In genomic region chr6:142797996-142798395, GRCm38 (mm10) we compare ENCODE assay signal across 22 mouse cellular contexts. TPM values are rescaled to one million over a fixed set of nuclear protein-coding genes. Genes with fewer than 3 reads are reported as not detected.
"Had no signal": no experiment of that assay in that cellular context is flagged by ENCODE, and none has a peak within 500 bp of the region (broad histone marks: within the 10 kb centered on the region; RNA-seq: fewer than 3 reads in every experiment).

No protein-coding gene starts in this region.

- H3K4me2 ChIP-seq: lung, embryonic 14.5 days; midbrain, embryonic 12.5 days; neural tube, embryonic 13.5 days; neural tube, embryonic 15.5 days had no signal

- H3K36me3 ChIP-seq: midbrain, embryonic 10.5 days; midbrain, embryonic 12.5 days; neural tube, embryonic 13.5 days; neural tube, embryonic 15.5 days had no signal

- H3K27ac ChIP-seq: midbrain, embryonic 10.5 days; midbrain, embryonic 12.5 days; neural tube, embryonic 13.5 days; neural tube, embryonic 15.5 days had no signal

- ATAC-seq: midbrain, embryonic 16.5 days had no signal

- DNase-seq: liver, postnatal 0 days; lung, embryonic 14.5 days; lung, postnatal 10 days; lung, postnatal 4 days; midbrain, embryonic 14.5 days; retina, postnatal 1 day; right cerebral cortex, adult 18-20 months; right cerebral cortex, postnatal 25 days; right cerebral cortex, postnatal 4 days; spleen, adult 18-20 months; thymus, adult 18-20 months; thymus, postnatal 25 days; thymus, postnatal 4 days had no signal

- H3K9me3 ChIP-seq: midbrain, embryonic 10.5 days; midbrain, embryonic 12.5 days; neural tube, embryonic 13.5 days; neural tube, embryonic 15.5 days had no signal

- H3K9ac ChIP-seq: liver, postnatal 0 days; lung, embryonic 14.5 days; midbrain, embryonic 12.5 days; neural tube, embryonic 13.5 days; neural tube, embryonic 15.5 days had no signal

- H3K4me3 ChIP-seq: midbrain, embryonic 10.5 days; midbrain, embryonic 12.5 days; myocyte; neural tube, embryonic 13.5 days; neural tube, embryonic 15.5 days had no signal

- H3K27me3 ChIP-seq: neural tube, embryonic 13.5 days; neural tube, embryonic 15.5 days had no signal

RNA-seq across cellular contexts. Expression of gene Sult6b2, which starts 6.3 kb away (rescaled TPM):
- polyA plus RNA-seq: liver, postnatal 0 days; lung, embryonic 14.5 days; lung, embryonic 16.5 days; midbrain, embryonic 10.5 days; midbrain, embryonic 12.5 days; midbrain, embryonic 14.5 days; myocyte; stomach, embryonic 14.5 days; urinary bladder, adult 2 months had no signal
